Mouse (Mus musculus) brain, embryonic 14.5 days (tissue): ENCODE measurements around the gene Vegfa.

Experiments used
- CTCF ChIP-seq: fragments of 200-500 bp; IDR thresholded peaks from 2 replicates; pipeline ENCODE4 v1.5.1; 2012; ENCODE audit warnings: inconsistent platforms, mild to moderate bottlenecking, moderate library complexity, borderline replicate concordance; ENCODE audit not compliant: insufficient read depth, insufficient read length; ENCODE audit errors: extremely low read depth
- POLR2A ChIP-seq: fragments of 200-500 bp; IDR thresholded peaks from 2 replicates; pipeline ENCODE4 v1.6.1; 2012; ENCODE audit warnings: mild to moderate bottlenecking, inconsistent platforms, borderline replicate concordance; ENCODE audit not compliant: poor library complexity, insufficient read depth, insufficient read length, severe bottlenecking; ENCODE audit errors: extremely low read depth

DNA sequence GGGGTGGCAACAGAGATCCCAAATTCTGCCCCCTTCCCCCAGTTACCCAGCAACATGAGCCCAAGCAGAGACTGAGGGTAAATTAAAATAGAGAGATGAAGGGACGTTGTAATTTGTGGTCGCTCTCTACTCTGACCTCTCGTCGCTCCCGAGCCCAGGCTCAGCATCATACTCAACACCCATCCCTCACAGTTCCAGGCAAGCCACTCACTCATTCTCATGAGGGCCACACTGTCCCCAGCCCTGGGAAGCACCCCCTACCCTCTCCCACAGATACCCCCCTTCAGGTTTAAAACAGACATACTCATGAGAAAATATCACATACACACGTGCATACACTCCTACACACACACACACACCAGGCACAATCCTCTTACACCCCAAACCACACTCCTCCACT lies 45.8 kb downstream of the Vegfa start:
- TF ChIP-seq CTCF (no peak), POLR2A (no peak)
